Mouse (Mus musculus) skeletal muscle tissue, adult 2 months (tissue): Measurements from ENCODE around the gene Ngrn.

ENCODE experiments used
- DNase-seq: peaks from one replicate; pipeline ENCODE4 v3.0.0-alpha.2; 2012; ENCODE audit warnings: low read depth, low spot score

Ngrn gene

DNA sequence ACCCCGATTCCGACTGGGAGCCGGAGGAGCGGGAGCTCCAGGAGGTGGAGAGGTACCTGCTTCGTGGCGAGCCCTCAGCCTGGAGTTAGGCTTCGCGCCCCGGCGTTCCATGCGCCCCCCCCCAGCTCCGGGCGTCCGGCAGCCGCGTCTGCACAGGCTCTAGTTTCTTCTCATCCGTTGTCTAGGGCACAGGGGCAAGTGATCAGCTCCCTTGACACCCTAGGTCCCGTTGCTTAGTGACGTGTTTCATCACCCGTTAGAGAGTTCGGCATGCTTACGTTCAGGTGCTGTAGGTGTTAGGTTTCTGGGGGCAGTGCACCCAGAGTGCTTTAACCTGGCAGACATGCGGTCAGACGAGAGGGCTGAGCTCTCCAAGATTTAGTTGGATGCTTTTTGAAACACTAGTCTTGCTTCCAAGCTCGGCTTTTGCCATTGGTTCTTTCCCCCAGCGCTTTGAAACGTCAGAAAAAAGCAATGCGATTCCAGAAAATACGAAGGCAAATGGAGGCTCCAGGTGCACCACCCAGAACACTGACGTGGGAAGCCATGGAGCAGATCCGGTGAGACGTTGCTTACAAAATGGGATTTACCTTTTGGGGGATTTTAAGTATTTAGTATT, 466 bp downstream of the Ngrn start:
- no peak for DNase-seq

DNA sequence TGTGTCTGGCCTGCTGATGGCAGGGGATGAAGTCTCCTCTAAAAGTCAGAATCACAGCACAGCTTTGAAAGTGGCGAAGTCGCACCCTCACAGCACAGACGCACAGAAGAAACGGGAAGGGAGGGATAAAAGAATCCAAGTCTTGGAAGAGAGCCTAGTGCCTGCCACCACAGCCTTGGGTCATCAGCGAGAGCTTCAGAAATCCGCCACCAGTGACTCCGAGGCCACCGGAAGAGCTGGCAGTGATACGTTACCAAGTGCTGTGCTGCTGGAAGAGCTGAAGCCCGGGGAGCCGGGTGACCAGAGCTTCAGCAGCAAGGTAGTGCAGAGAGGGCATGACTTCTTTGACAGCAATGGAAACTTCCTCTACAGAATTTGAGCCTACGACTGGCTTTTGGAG, 3.6 kb downstream of the Ngrn start:
- no peak for DNase-seq

DNA sequence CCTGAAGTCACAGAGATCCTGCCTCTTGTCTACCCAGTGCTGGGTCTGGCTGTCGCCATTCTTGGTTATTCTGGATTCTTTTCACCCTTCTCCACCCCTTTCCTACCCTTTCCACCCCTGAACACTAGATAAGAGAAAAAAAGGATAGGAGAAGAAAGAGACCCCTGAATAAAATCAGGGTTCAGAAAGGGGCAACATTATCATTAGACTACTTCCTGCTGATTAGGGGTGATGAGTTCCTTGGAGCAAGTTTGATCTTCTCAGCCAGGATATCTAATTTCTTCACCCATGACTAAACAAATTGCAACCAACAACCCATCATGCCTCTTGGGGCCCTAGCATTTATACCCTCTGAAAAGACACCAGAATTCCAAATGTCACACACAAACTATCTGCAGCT, 6.7 kb downstream of the Ngrn start:
- DNase-seq: no peak

DNA sequence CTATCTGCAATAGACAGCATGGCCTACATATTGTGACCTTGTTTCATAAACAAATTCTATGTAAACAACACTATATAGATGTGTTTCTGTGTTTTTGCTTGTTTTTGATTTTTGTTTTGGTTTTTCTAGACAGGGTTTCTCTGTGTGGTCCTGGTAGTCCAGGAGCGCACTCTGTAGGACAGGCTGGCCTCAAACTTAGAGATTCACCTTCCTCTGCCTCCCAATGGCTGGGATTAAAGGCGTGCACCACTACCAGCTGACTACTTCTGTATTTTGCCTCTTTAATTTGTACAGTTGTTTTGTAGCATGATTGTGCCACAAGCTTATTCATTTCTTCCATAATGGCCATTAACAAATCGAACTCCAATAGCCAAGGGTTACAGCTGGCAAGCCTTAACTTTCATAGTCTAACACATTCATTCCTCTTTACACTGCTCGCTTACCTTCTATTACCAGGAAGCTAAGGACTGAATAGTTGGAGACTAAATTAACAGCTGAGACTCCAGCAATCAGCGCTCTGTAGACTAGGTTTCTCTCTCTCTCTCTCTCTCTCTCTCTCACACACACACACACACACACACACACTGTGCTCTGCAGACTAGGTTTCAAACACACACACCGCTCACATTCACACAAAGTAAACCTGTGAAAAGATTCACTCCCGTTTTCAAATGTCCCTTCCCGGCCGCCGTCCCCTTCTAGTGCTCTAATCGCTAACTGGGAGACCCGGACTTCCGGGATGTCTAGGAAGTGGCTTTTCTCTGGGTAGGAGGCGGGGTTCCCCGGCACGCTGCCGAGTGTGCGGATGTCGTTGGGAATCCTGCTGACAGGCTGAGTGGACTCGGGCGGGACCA, 8.1 kb downstream of the Ngrn start, which contains the start of gene Vps33b:
TSS of gene Vps33b (plus strand) at position 753 of the 854 bp plus-strand sequence.
- DNase-seq: peak; percentile 82

DNA sequence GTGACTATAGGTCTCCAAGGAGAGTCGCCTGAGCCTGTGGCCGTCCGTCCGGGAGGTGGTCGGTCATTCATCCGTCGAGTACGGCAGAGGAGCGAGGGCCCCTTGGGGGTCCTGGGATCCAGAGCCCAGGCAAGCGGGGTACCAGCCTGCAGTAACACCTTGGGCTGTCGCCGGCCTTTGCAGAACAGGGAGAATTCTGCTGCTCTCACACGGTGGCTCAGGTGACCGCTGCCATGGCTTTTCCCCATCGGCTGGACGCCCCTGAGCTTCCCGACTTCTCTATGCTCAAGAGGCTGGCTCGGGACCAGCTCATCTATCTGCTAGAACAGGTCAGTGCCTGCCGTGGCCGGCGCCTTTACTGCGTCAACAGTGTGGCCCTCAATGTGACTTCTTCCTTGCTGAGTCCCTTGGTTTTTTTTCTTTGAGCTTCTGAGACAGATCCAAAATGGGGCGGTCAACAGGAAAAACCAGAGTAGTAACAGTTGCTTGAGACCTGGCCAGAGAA, 8.8 kb downstream of the Ngrn start:
- DNase-seq: no peak

DNA sequence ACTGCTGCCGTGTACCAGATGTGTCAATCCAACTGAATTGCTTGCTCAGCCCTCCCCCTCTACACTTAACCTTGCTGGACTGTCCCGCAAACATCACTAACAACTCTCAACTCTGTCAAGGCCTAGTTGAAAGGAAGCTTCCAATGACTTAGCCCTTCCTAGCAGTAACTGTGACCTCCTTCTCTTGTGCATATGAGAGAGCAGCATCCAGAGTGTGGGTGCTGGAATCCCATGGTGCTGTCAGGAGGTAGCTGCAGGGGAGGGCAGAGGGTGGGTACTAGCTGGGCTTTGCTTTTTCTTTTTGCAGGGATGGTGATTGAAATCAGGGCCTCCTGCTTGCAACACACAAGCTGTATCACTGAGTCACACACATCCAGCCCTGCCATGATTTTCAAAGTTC, 12.4 kb downstream of the Ngrn start:
- no peak for DNase-seq

DNA sequence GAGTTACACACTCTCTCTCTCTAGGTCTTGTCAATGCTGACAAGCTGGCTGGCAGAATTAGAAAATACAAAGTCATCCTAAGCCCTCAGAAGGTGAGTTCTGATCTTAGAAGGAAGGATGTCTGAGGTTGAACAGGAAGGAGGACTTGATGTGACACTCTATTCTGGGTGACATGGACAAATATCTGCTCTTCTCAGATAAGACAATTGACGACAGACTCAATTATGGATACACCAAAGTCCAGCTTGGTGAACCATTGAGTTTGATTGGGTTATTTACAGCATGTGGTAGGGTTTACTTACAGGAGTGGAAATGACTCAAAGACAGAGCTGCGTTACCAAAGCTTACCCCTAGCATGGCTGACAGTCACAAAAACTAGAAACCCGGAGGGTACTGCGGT, 15.4 kb downstream of the Ngrn start:
- no peak for DNase-seq

DNA sequence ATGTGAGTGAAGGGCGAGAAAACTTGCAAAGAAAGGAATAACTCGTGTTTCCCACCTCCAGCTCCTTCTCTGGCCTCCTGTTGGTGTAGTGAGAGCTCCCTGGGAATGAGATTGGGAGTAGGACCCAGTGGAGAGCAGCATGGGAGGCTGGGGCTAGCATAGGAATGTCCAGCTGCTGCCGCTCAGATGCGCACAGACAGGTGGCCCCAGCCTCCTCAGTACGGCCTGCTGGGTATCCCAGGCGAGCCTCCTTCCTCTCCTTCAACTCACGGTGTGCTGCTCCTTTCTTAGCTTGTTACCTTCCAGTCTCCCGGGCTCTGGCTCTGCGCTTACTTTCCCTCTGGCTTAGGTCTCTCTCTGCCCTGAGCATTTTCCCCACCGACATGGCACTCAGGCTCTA, 19.0 kb downstream of the Ngrn start:
- DNase-seq: no peak

DNA sequence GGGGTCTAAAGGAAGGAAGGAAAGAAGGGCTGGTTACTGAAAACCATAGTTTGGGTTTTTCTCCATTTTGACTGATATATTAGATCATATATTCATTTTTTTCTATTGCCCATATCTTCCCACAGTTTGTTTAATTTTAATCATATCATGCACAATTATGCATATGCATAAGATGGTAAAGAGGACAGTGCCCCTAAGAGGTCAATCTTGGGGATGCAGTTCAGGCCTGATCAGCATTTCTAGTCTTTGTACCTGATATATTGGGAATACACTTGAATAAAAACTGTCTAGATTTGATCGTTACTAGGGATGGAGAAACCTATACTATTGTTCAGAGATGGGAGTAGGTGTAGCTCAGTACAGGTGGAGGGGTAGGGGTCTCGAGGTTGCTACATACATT, 20.0 kb downstream of the Ngrn start:
- no peak for DNase-seq

DNA sequence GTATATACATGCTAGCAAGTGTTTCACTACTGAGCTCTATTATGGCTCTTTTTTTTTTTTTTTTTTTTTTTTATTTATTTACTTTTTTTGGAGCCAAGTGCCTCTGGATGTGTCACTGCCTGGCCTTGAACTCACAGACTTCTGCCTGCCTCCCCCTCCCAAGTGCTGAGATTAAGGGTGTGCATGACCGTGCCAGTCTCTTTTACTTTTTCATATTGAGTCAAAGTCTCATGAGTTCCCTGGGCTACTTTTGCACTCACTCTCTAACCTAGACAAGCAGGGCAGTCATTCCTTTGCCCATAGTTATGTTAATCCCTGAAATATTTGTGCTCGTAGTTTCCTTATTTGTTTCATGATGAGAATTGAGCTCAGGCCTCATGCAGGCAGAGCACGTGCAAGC, 20.6 kb downstream of the Ngrn start:
- DNase-seq: no peak

DNA sequence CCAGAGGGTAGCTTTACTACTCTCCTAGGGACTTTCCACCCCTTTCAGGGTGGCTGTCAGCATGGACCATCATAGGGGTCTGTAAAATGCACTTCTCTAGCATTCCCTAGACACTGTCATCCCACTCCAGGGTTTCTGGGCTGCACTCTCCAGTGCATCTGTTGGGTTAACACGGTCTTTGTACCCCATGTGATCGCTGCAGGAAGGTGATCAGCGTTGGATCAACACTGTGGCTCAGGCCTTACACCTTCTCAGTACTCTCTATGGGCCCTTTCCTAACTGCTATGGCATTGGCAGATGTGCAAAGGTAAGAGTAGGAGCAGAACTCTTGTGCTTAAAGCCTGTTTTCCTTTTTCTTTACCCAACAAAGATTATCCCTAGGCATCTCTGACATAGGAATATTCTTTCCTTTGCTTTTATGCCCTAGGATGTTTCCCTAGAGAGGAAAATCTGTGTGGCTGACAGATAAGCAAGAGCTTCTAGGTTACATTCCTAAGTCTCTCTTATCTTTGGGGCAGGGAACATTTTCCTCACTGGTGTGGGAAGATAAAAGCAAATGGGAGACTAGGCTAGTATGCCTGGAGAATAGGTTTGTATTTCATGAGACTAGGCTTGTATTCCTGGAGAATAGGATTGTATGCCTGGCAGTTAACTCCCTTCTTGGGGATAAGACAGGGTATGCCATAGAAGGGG, 22.4 kb downstream of the Ngrn start:
- no peak for DNase-seq

DNA sequence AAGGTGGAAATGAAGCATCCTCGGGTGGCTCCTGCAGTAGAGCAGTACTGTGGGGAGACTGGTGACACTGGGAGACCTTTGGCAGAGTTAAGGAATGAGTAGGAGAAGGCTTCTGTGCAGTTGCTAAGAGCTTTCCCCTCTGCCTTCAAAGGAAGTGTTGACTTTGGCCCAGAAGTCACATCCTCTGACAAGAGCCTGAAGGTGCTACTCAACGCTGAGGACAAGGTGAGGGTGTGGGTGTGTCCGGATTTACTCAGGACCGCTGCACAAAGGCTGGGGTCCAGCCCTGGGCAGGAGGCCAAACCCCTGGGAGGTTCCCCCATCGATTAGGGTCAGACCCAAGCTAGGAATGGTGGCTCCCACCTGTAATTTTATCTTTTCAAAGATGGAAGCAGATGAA, 23.4 kb downstream of the Ngrn start:
- no peak for DNase-seq

DNA sequence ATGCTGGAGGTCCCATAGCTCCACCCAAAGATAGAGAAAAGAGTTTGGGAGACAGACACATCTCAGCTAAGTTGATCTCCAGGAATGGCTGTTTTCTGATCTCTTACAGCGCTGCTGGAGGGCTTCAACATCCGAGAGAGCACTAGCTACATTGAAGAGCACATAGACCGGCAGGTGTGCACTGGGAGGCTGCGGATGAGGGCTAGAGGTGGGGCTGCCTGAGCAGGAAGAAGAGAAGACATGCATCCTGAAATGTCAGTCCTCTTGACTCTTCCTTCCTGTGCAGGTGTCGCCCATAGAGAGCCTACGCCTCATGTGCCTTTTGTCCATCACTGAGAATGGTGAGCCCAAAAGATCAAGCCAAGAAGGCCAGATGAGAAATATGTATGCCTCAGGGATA, 24.7 kb downstream of the Ngrn start:
- no peak for DNase-seq

DNA sequence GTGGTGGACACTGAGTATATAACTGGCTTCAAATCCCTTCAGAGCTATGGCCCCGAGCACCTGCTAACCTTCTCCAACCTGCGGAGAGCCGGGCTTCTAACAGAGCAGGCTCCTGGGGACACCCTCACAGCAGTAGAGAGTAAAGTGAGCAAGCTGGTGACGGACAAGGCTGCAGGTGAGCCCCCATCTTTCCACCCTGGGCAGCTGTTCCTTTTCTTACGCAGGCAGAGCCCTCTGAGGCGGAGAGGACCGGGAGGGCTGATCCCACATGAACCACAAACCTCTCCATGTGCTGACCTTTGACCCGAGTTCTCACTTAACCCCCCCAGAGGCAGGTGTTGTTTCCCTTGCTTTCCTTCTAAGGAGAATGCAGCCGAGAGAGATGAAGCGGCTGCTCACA, 26.7 kb downstream of the Ngrn start:
- no peak for DNase-seq

DNA sequence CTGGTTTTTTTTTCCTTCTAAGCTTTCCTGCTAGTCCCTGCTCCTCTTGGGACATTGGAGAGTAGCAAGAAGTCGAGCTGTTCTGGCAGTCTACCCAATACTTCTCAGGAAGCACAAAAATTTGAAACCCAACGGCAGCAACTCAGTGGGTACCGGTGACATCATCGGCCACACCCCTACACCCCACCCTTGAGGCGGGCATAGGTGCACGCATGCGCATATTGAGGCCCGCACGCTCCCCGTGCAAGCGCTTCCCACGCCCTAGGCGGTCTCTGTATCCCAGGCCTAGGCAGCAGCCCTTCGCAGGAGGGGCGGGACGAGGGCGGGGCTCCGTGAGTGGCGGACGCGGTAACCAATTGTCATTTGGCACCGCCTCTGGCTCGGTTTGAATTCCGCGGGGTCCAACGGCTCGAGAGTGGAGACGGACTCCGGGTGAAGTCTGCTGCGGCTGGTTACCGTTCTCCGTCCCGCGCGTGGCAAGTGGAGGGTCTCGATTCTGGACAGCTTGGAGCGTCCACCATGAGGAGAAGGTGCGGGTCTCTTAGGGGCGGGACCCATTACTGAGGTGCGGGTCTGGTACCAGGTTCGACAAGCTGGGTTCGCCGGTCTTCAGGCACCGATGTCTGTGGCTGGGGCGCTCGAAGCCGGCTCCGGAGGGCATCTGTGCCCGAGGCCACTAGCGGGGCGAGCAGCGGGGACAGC, 33.2 kb downstream of the Ngrn start, which contains the start of gene Prc1:
TSS of gene Prc1 (plus strand) at position 389 of the 702 bp plus-strand sequence.
- DNase-seq: peak; percentile 99

DNA sequence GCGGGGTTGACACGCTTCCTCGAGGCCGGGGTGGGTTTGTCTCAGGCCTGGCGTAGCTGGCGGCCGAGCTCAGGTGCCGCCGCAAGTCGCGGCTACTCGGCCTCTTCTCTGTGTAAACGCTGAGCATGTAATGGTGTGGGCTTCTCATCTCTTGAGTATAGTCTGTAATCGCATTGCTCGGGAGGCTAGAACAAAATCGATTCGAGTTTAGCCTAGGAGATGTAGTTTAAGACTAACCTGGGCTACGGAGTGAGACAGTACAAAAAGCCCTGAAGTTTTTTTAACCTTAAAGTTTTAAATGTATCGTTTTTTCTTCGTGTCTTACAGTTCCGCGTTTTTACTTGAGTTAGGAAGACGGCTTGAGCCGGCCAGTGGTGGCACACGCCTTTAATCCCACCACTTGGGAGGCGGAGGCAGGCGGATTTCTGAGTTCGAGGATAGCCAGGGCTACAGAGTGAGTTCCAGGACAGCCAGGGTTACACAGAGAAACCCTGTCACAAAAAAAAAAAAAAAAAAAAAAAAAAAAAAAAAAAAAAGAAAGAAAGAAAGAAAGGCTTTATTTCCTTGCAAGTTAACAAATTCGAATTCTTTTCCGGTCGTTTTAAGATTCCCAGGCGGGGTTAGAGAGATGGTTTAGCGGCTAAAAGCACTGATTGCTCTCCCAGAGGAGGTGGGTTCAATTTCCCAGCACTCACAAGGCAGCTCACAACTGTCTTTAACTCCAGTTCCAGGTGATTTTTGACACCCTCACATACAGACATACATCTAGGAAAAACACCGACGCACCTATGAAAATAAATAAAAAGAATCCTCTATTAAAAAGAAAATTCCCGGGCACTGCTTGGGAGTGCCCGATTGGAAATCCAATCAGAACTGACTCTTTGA, 34.0 kb downstream of the Ngrn start:
- DNase-seq: no peak

DNA sequence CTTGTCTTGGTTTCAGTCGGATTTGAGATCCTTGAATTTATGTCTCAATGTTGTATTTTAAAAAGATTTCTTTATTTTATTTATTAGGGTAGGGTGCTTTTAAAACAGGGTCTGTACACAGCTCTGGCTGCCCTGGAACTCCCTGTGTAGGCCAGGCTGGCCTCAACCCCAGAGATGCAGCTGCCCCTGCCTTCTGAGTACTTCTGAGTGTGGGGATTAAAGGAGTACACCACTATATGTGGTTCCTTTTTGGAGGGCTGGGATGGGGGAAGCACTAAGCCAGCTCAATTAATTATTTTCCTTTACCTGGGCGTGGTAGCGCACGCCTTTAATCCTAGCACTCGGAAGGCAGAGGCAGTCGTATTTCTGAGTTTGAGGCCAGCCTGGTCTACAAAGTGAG, 35.4 kb downstream of the Ngrn start:
- DNase-seq: no peak

DNA sequence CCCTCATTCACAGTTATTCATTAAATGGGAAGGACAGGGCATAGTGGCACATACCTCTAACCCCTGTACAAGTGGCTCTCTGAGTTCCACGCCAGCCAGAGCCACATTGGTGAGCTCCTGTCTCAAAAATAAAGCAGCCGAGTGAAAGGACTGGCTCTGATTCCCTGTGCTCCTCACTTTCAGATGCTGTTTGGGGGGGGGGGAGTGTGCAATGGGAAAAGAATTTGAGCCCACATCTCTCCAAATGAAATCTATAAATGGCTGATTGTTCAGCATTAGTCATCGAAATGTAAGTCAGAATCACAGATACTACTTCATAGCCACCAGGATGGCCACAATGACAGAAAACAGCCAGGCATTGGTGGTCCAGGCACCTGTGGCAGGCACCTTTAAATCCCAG, 36.0 kb downstream of the Ngrn start:
- no peak for DNase-seq

DNA sequence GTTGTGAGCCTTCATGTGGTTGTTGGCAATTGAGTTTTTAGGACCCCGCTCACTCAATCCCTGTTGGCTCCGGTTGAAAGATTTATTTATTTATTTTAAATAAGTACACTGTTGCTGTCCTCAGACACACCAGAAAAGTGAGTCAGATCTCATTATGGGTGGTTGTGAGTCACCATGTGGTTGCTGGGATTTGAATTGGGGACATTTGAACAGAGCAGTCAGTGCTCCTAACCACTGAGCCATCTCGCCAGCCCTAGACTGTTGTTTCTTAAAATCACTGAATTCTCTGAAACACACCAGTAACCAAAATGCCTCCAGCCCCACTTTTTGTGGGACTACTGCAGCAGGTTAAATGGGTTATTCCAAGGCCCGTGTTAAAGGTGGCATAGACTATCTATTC, 37.7 kb downstream of the Ngrn start:
- DNase-seq: no peak

DNA sequence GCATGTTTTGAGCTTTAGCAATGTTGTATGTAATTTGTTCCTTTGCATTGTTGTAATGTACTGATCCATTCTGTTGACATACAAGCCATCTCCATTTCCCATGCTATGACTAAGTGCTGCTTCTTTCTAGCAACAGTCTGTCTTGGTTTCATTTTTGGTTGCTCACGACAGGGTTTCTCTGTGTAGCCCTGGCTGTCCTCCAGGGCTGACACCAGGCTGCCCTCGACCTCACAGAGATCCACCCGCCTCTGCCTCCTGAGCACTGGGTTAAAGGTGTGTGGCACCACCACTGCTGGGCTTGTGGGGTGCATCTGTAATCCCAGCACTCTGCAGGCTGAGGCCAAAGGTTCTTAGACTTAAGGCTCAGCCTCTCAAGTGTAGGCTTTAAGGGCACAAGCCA, 38.6 kb downstream of the Ngrn start:
- no peak for DNase-seq

DNA sequence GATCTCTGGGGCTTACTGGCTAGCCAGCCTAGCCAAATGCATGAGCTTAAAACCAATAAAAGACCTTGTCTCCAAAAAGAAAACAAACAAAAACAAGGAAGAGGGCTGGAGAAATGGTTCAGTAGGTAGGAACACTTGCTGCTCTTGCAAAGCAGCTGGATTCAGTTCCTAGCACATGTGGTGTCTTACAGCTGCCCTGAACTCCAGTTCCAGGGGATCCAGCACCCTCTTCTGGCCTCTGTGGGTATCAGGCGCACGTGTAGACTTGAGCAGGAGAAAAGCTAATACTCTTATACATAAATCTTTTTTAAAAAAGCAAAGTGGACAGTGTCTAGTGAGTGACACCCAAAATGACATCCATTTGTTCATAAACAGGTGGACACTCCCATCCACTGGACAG, 40.5 kb downstream of the Ngrn start:
- DNase-seq: no peak
